Mouse (Mus musculus) cerebral cortex, adult 2 months (tissue): Measurements from ENCODE around the gene Plekhg5.

Experiments used
- WGBS: fragments of 180-500 bp; shearing (Covaris S2); methylation state at CpG from one replicate; pipeline ENCODE4 v1.1.7; 2018; 5-methylcytosine and 5-hydroxymethylcytosine counted together

Gene Plekhg5

DNA sequence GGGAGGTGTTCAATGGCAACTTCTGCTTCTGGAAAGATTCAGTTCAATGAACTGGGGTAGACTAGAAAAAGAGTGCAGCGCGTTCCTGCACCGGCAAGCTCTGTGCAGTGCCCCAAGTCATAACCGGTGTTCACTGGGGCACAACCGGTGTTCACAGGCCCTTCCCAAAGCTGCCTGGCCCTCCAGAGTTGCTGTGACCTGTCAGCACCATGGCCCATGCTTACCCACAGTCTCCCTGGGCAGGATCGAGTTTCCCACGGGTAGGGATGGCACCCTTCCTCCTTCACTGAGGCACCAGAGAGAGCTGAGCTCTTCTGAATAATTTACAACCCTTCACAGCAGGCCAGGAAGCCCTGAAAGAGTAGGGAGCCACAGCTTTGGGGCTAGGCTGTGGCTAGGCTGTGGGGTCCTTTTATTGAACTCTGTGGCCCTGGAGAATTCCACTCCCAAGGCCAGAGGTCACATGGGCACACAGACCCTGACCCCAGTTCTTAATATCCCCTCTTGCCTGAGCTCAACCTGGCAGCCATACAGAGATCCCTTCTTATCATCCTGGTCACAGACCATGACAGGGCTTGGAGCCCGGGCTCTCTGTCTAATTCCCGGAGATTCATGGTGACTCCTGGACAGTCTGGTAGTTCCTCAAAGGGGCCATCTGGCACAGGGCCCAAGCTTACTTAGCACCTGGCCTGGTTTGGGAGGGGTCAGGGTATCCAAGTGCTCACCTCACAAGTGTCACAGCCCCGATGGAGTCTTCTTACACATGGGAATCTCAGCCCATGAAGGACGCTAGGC is 73.9 kb downstream of the Plekhg5 start:
- 82% methylated on average over 11 of the region's 11 CpGs for WGBS

DNA sequence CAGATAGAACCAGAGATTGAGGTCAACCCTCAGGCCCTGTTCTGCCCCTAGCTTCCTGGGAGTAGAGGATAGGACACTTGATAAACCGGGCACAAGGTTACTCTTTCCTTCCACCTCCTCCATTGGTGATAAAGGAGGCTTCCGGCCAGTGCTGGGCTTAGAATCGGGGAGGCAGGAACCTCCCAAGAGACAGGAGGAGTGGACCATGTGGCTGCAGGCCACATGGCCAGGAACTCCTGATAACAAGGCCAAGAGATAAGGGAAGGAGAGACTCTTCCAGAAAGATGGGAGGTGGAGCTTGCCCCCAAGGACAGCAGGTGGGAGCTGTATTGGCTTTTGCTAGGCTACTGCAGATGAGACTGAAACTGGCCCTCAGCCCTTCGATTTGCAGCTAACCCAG is 78.2 kb downstream of the Plekhg5 start:
- WGBS, result 92% methylated on average over 4 of the region's 4 CpGs

DNA sequence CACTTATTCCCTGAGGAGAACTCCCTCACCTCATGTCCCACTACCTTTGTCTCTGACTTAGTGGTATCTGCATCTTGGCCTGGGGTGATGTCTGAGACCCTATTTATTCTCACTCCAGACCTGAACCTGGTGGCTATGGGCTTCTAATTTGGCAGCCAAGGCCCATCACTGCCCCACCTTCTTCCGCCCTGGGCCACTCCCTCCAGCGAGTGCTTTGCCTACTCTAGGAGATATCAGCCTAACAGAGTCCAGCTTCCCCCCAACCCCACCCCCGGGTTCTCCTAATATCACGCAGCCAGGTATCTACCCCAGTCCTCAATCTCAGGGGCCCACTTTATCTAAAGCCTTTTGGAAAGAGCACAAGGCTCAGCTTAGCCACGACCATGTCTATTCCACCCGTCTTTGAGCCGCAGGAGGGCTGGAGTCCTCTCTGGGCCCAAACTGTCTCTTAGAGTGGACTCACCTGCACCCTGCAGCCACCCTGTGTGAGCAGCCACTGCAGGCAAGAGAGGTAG is 79.2 kb downstream of the Plekhg5 start:
- 60% methylated on average over 7 of the region's 7 CpGs for WGBS

DNA sequence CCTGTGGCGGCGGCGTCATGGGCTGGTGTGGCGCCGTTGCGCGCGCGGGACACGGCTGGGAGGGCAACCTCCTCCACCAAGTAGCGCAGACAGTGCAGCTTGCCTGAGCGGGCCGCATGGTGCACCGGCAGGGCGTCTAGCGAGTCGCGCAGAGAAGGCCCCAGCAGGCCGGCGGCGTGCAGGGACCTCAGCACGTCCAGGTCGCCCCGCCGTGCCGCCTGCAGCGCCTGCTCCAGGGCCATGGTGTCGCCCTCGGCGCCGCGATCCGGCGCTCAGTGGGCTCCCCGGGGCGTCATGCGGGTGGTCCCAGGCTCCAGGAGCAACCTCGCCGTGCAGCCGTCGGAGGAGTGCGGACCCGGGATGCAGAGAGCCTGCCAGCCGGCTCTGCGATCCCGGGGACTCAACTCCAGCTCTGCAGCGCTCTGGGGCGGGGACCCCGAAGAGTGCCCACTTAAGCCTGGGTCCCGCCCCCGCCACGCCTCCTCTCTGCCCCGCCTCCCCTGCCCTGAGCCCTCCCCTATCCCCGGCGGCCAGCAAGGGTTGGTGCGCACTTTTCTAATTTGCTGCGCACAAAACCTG is 79.8 kb downstream of the Plekhg5 start, which contains the start of gene Espn:
Gene Espn, minus strand, starts transcription at position 406 of the 579 bp plus-strand sequence.
- WGBS, result 12% methylated on average over 52 of the region's 57 CpGs

DNA sequence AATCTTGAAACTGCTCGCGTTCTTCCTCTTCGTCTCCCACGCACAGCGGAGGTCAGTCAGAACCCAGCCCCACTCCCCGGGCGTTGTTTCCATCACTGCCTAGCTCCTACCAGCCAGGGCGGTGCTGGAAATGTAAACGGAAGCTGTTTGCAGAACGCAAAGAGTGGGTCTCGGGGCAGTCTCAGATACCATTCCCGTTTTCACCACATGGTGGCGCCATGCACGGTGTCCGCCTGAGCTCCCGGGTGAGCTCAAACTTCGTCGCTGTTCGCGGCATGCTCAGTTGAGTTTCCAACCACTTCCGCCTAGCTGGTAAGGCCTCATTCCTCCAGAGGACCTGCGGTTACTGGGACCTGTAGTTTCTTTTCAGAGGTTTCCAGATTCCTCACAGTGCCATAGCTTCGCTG is 81.5 kb downstream of the Plekhg5 start:
- WGBS, result 2% methylated on average over 23 of the region's 23 CpGs

DNA sequence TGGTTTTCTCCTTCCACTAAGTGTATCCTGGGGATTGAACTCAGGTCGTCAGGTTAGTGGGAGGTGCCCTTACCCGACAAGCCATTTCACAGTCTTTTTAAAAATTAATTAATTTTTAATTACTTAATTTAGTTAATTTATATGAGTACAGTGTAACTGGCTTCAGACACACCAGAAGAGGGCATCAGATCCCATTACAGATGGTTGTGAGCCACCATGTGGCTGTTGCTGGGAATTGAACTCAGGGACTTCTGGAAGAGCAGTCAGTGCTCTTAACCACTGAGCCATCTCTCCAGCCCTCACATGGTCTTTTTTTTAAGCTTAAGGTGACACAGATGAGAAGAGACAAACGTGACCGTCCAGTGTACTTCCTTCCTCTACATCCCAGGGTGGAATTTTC is 82.7 kb downstream of the Plekhg5 start:
- WGBS, result 74% methylated on average over 4 of the region's 4 CpGs

DNA sequence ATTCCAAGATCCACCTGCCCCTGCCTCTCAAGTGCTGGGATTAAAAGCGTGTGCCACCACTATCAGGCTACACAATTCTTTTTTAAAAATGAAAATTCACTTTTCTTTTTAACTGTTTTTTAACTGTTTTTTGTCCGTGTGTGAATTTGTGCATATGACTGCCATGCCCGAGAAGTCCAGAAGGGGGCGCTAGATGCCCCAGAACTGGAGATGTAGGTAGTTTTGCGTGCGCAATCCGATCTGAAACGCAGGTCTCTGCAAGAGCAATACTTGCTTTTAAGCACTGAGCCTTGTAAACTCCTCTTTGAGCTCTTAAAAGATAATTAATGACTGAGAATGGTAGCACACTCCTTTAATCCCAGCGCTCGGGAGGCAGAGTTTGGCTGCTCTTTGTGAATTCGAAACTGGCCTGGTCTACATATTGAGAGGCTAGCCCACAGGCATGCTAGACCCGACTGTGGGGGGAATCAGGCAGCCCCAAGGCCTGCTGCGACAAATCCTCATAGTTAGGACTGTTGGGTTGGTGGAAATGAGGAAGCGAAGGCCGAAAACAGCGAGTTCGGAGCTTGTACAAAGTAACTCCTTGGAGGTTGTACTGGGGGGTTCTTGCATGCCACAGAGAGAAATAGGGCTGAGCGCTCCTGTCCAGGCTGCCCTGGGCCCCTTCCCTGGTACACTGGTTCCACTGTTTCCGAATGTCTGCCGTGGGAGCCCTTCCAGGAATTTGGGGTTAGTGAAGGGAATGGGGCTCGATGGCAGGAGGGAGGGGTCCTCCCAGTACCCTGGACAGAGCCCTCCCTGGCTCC is 85.7 kb downstream of the Plekhg5 start:
- WGBS, result 18% methylated on average over 21 of the region's 21 CpGs

DNA sequence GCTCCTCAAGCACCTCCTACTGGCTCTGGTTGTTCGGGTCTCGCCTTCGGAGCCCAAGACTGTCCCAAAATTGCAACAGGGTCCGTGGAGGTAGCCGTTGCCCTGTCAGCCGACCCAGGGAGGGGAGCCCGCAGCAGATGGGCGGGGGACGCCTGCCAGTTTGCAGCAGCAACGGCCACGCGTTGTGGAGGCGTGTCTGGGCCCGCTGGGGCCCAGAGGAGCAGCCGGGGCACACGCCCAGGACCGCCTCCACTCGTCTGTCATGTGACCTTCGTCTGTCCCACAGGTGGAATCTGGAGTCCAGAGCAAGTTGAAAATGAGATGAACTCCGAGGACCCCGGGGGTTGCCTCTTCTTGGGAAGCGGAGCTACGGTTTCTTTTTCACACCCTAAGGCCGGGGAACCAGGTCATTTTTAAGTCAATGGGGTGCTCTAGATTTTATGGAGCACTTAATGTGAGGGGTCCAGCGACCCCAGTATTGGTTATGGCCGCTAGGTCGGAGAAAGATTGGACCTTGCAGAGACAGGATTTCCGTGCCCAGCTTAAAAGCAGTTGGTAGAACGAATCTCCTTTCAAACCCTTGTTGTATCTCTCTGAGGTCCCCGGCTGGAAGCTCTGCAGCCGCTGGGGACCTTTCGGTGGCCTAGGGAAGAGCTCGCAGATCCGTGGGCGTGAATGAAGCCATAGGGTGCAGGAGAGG is 86.4 kb downstream of the Plekhg5 start, which contains the start of gene Hes2:
Gene Hes2, plus strand, starts transcription at position 283 of the 700 bp plus-strand sequence.
- 5% methylated on average over 35 of the region's 35 CpGs for WGBS

DNA sequence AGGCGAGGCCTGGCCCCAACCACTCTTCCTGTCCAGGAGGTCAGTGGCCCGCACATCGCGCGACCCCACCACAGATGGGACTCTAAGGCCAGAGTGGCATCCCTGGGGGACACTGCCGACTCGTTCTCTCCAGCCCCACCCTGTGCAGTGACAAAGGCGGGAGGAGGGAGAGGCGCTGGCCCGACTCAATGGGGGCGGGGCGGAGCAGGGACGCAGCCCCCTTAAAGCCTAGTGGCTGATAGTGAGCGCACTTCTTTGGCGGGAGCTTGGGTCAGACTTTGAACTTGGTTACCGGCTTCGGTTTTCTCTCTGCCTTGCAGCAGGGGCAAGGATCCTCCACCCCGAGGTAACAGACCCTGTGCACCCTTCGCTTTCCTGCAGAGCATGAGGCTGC is 87.0 kb downstream of the Plekhg5 start:
- WGBS, result 2% methylated on average over 19 of the region's 19 CpGs

DNA sequence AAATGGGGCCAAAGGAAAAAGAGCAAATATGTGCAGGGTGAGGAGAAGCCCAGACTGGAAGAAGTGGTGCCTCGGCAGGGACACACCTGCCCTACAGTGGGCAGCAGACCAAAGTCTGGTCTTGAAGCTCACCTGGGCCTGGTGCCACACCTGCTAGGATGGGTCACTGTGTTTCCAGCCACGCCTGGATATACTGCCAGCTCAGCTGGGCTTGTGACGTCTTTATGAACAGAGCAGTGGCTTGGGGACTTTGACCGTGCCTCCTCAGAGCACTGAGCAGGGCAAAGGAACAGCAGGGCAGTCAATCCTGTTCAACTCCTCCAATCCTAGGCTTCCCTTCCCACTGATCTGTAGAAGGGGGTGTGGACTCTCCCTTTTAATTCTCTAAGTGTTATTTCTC is 88.5 kb downstream of the Plekhg5 start:
- WGBS, result 70% methylated on average over 4 of the region's 4 CpGs

DNA sequence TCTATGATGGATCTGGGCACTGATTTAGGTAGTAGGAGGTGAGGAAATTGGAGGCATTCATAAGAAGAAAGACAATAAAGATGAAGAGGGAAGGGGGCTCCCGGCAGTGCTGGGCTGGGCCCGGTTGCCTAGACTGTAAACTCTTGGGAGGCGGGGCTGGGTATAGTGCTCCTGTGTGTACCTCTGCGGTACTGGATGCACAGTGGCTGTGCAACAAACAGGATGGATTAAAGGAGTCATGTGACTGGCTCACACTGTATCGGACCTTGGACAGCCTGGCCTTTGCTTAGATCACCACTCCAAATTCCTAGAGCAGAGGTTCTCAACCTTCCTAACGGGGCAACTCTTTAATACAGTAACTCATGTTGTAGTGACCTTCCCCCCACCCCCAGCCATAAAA is 89.3 kb downstream of the Plekhg5 start:
- 82% methylated on average over 6 of the region's 6 CpGs for WGBS

DNA sequence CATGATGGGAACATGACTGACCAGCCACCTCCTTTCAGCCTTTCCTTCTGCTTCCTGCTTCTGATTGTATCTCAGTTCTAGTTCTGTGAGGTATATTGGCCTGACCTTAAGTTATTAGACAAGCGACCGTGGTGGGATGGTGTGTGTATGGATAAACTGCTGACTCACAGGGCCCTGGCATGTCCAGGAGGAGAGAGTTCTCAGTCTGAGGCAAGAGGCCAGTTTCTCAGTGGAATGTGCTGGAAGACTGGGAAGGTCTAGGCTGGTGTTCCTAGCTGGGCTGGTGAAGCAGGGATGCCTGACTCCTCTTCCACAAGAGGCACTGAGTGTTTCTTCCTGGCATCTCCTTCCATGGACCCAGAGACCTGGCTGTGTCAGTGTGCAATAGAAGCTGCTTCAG is 90.5 kb downstream of the Plekhg5 start:
- 88% methylated on average over 2 of the region's 2 CpGs for WGBS
